Mouse (Mus musculus): ENCODE measurements at regions not wholly inside any gene's neighbourhood (a gene's known extent, or its start where the extent isn't known, plus 50 kb on each side); places are given as distances from the start of the nearest gene placed in this dataset.
A peak's percentile ranks its signal among the peaks of the same experiment; 100 is the strongest.

GRCm38 (mm10) chr9:84922306-84922705, 390.3 kb upstream of the Gm11114 start:
- no peak for DNase-seq (ENCODE audit: low read depth, low spot score)

- DNase-seq (ENCODE audit: low read depth, low spot score), result no peak
Observed at GRCm38 (mm10) chr9:84923966-84924365, 388.6 kb upstream of the Gm11114 start.

DNA sequence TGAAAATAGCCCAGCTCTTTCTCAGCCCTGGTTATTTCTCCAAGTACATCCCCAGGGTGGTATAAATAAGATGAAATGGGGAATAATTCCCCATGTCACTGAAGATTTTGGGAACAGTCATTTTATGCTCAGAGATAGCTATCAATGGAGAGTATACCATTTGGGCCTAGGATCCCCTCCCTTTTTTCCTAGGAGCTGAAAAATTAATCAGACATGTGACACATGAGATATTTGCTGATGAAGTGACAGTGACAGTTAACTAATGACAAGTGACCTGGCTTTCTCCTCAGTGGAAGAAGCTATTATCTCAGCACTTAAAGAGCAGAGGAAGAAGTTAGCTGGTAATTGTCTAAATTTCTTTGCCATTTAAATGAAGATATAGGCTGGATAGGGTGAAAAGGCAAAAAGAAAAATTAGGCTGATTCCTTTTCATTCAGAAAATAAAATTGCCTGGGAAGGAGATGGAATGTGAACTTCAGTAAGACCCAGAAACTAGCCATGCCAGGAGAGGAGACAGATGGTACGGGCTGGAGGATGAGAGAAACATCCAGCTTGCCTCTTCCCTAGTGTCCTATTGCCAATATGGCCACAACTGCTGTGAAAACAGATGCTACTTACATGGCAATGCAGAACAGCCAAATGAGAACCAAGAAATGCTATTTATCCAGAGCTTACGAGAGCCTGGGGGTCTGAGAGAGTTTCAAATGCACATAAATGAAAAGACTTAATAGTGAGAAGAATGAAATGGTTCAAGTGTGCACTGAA, 376.1 kb upstream of the Gm11114 start:
- DNase-seq (ENCODE audit: low read depth, low spot score), result no peak

- DNase-seq (ENCODE audit: low read depth, low spot score), result no peak
Observed at GRCm38 (mm10) chr9:84966558-84967154, 345.9 kb upstream of the Gm11114 start.

DNA sequence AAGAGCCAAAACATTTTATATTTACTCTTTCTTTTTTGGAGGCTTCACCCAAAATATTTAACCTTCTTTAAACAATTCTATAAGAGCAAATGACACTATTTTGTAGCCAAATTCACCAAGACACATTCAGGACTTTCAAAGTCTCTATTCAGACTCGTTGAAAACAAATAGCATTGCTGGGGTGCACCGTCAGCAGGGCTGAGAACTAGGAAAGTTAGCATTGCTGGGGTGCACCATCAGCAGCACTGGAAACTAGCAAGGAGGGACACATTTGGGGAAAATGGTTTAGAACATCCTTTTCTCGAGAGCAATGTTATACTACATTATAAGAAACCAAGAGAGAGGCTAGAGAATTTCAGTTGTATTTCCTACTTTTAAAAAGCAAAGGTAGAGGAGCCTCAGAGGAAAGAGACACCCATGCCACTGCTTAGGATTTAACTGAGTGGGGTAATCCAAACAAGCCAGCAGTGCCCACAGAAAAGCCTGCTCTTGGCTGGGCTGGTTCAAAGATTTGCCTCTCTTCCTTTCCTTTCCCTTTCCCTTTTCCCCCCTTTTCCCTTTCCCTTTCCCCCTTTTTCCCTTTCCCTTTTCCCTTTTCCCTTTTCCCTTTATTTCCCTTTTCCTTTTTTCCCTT, 342.5 kb upstream of the Gm11114 start:
- DNase-seq (ENCODE audit: low read depth, low spot score), result no peak

DNA sequence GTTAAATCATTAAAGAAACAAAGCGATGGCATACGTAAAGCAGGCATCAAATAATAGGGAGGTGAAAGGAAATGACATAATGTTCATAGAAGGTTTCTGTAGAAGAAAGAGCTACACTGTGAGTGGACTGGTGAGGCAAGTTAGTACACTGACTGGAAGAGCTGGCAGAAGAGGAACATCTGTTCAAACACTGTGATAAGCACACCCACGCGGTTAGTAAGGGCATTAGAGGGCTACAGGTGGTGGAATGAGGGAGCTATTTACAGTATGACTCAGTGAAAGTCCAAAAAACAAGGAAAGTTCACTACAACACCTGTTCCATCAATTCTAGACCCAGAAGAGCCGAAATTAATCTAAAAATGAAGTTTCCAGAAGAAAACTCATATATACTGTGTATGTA, 335.1 kb upstream of the Gm11114 start:
- DNase-seq (ENCODE audit: low read depth, low spot score), result no peak

DNA sequence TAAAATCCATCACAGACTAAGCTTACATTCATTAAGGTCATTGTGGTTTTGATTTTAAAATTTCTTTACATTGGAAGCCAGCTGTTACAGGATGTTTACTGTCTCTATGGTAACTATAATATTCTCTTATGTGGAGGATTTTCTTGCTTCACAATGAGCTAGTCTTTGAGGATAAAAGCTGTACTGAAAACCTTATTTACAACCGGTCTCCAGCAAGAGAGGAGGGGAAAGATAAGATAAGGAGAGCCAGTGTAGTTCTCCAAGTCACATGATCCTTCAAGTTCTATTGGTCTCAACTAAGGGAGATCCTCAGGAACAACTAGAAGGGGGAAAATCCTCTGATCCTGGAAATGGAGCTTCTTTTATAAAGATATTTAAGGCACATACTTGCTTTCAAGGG, 309.2 kb upstream of the Gm11114 start:
- DNase-seq (ENCODE audit: low read depth, low spot score), result no peak

DNA sequence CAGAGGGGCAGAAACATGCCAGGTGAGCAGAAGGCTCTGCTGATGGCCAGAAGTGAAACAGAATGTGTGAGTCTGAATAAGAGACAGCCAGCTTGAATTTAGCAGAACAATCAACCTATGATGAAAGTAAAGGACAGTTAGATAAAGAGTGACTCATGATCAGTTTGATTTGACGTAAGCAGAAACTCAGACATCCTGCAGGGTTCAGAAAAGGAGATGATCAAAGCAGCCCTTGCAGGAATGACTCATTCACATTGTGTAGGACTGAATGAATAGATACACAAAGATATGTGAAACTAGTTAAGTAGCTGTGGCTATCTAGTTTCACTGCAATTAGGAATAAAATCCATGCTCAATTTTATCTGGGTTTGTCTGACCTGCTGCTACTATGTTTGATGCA, 301.2 kb upstream of the Gm11114 start:
- DNase-seq (ENCODE audit: low read depth, low spot score), result no peak

- DNase-seq (ENCODE audit: low read depth, low spot score), result no peak
Observed at GRCm38 (mm10) chr9:85048112-85048978, 264.2 kb upstream of the Gm11114 start.

DNA sequence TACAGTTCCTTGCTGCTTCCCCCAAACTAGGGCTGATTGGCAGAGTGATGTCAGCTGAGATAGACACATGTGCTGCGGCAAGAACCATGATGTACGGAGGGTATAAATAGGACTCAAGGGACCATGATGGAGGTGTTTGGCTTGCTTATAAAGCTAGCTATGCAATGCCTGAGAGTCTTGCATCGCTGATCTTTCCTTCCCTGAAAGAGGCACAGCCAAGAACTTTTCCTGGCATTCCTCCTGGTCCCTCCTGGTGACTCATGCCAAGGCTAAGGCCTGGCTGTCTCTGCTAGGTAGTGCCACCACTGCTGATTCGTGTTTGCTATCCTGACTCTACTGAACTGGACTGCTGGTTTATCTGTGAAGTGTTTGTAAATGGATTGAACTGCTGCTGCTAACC, 260.0 kb upstream of the Gm11114 start:
- no peak for DNase-seq (ENCODE audit: low read depth, low spot score)

DNA sequence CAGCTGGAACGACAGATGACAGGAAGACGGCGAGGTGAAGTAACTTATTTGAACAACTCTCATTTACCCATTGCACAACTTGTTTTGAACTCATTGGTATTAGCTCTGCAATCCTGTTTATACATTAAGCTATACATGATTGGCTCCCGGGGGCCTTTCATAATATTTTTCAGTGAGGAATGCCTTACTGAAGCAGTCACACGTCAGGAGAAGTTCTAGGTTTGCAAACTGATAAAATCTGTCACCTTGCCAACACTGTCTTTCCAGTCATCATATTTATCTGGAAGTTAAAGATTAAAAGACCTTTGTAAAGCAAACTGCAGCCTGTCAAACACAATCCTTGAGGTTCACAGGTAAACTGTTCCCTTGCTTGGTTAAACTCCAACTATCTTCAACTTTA, 232.6 kb upstream of the Gm11114 start:
- no peak for DNase-seq (ENCODE audit: low read depth, low spot score)

- no peak for DNase-seq (ENCODE audit: low read depth, low spot score)
Observed at GRCm38 (mm10) chr9:85088556-85089338, 223.8 kb upstream of the Gm11114 start.

DNA sequence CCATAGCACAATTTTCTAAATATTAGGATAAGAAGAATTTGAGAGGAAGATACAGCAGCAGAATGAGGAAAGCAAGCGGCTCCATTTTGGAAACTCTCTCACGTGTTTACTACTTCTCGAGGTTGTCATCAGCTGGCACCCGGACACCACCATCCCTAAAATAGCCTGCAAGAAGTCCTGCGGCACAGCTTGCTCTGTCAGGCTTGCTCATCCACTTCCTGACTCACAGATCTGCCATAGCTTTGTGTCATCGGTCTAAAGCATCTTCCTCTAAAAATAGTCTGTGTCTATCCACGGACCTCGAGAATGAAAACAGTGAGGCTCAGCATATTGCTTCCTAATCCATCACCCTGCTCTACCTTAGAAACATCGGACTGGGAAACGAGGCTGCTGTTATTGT, 222.3 kb upstream of the Gm11114 start:
- DNase-seq (ENCODE audit: low read depth, low spot score), result no peak

GRCm38 (mm10) chr9:85095234-85095633, 217.3 kb upstream of the Gm11114 start:
- DNase-seq (ENCODE audit: low read depth, low spot score), result no peak

DNA sequence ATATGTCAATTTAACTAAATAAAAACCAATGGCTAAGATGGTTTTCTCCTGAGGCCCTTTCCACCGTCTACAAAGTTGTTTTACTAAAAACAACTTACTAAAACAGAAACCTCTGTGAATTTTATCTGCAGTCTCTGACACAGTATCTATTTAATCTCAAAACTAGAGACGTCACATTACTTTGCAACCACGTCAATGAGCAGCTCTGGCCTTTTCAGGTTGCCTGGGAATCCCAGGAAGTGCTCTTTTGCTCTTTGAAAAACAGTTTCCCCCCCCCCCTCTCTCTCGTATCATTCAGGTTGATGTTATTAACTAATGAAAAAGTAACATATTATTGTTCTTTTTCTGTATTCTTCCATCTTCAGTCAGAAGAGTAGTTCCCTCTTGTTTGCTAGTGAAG, 216.1 kb upstream of the Gm11114 start:
- no peak for DNase-seq (ENCODE audit: low read depth, low spot score)

DNA sequence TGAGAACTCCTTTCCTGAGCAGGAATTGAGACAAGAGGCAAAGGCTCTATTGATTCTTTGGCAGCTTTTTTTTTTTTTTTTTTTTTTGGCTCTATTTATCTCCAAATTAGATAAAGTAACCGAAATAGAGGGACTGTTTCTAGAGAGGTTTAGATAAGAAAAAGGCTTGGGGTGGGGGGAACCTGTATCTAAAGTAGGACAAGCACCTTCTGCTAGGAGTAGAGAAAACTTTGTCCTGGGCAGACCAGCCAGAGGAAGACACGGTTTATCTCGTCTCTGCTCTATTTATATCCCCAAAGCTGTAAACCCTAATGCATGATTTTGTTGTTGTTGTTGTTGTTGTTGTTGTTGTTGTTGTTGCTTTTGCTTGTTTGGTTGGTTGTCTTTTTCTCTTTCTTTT, 199.6 kb upstream of the Gm11114 start:
- no peak for DNase-seq (ENCODE audit: low read depth, low spot score)

DNA sequence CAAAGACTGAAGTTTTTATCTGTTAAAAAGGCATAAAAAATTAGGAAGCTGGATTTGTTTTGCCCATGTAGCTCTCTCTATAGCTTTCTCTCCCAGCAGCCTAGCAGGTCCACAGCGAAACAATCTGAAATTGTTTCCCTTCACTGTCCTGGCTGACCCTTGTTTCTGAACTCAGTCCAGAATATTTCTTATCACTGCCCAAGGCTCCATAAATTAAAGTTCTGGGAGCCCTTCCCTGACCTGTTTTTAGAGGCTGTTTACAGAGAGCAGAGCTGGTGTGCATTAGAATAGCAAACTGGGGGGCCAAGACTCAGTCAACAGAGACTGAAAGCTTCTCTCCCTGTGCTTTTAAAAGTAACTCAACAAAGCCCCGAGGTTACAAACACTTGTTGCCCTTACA, 198.3 kb upstream of the Gm11114 start:
- DNase-seq (ENCODE audit: low read depth, low spot score), result no peak

- DNase-seq (ENCODE audit: low read depth, low spot score), result no peak
Observed at GRCm38 (mm10) chr9:85120061-85120460, 192.5 kb upstream of the Gm11114 start.

GRCm38 (mm10) chr9:85121059-85121458, 191.5 kb upstream of the Gm11114 start:
- no peak for DNase-seq (ENCODE audit: low read depth, low spot score)

DNA sequence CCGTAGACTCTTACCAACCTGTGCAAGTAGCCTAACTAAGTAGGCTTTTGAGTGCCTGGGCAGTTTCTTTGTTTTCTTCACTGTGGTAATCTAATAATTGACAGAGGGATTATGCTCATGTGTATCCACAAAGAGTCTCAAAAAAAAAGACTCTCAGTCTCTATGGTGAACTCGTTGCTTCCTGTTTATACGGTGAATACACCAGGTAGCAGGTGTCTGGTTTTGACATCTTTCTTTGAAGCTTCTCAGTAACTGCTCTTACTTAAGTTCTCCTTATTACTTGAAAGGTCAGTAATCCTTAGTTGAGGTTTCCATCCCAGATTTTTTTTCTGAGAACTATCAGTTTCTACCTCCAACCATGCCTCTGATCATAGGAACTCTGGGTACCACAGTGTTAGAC, 188.9 kb upstream of the Gm11114 start:
- DNase-seq (ENCODE audit: low read depth, low spot score), result no peak

DNA sequence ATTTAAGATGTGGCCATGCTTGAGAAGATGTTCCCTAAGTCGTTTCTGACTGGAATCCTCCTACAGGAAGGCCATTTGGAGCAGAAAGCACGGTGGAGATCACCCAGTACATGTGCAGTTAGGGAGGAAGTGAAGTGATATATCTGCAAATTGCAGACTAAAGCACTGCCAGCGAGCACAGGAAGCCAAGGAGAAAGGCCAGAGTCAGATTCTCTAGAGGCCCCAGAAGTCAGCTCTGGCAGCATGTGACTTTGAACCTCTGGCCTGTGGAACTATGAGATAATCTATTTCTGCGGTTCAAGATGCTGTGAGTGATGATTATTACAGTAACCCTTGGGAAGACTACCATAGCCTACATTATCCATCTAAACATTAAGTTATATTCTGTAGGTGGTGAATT, 186.8 kb upstream of the Gm11114 start:
- peak; percentile 42 for DNase-seq (ENCODE audit: low read depth, low spot score)
